Comparison of ENCODE assay signal across 12 mouse cellular contexts in the genomic region with DNA sequence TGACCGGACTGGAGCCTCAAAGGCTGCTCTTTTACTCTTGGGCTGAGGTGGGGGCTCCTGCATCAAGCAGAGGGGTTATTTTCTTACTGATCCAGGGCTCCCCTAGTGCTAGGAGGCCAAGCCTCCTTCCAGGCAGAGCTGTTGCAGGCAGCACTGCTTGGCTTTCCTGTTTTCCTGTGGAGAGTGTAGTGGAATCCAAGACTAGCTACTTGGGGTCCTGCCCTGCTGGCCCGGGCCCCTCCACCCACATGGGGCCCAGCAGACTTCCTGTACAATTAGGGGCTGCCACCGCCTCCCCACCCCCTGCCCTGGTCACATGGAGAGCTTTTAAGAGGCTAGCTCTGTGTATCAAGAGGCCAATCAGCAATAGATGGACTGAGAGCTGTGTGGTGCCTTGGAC. TPM values are rescaled to one million over a fixed set of nuclear protein-coding genes. Genes with fewer than 3 reads are reported as not detected.
DNase-seq lines count a peak whose midpoint lies in the region; ATAC-seq lines count a peak whose summit lies in the region.
"Had no signal": no experiment of that assay in that cellular context is flagged by ENCODE, and none has a peak within 500 bp of the region (broad histone marks: within the 10 kb centered on the region; RNA-seq: fewer than 3 reads in every experiment).

No protein-coding gene starts in this region.

- DNase-seq in heart, postnatal 36 days: no peak
- DNase-seq in limb, embryonic 10.5 days (ENCODE audit: low spot score): peak; percentile 63
- no peak for DNase-seq in thymus, postnatal 0 days (ENCODE audit: low spot score)
- DNase-seq in cerebellum, postnatal 4 days (ENCODE audit: low spot score in 2 of 2): no peak
- no peak for DNase-seq in adrenal gland, adult 18-20 months (ENCODE audit: low spot score in 2 of 2)
- DNase-seq: kidney, adult 11 months; right cerebral cortex, postnatal 4 days; thymus, postnatal 25 days had no signal

- H3K9ac ChIP-seq in heart, embryonic 14.5 days (ENCODE audit: low read length): peak overlapping the region; percentile 35; the same call in 1 of the 2 replicates
- H3K9ac ChIP-seq in midbrain, embryonic 13.5 days (replicated peaks): no peak overlapping the region
- H3K9ac ChIP-seq in midbrain, embryonic 15.5 days: no peak overlapping the region

- H3K4me3 ChIP-seq in heart, embryonic 14.5 days (ENCODE audit: control insufficient read depth in 1 of 2, insufficient read depth in 1 of 2, low read depth in 1 of 2, low read length in 2 of 2): no peak overlapping the region
- no peak overlapping the region for H3K4me3 ChIP-seq in midbrain, embryonic 13.5 days (replicated peaks)
- no peak overlapping the region for H3K4me3 ChIP-seq in midbrain, embryonic 15.5 days
- peak overlapping the region; percentile 31 for H3K4me3 ChIP-seq in limb, embryonic 10.5 days
- H3K4me3 ChIP-seq: erythroblast, embryonic 14.5 days had no signal

- intact Hi-C loops in heart, postnatal 36 days (cut with DNase I): no loop called here

- H3K9me3 ChIP-seq in heart, embryonic 14.5 days (ENCODE audit: control insufficient read depth, low read length): no peaks in the 10 kb centered on the region
- H3K9me3 ChIP-seq in midbrain, embryonic 13.5 days: no peaks in the 10 kb centered on the region
- H3K9me3 ChIP-seq in midbrain, embryonic 15.5 days: no peaks in the 10 kb centered on the region
- H3K9me3 ChIP-seq in limb, embryonic 10.5 days (replicated peaks): no peaks in the 10 kb centered on the region

- H3K36me3 ChIP-seq in heart, embryonic 14.5 days (ENCODE audit: control insufficient read depth, insufficient read depth, low read length): peaks cover 12% of the 10 kb centered on the region; the same call in 1 of the 2 replicates
- H3K36me3 ChIP-seq in midbrain, embryonic 13.5 days: no peaks in the 10 kb centered on the region
- H3K36me3 ChIP-seq in midbrain, embryonic 15.5 days (replicated peaks): no peaks in the 10 kb centered on the region
- peaks cover 29% of the 10 kb centered on the region for H3K36me3 ChIP-seq in limb, embryonic 10.5 days

- H3K4me2 ChIP-seq in heart, embryonic 14.5 days (ENCODE audit: low read length): peak overlapping the region; percentile 45; the same call in 1 of the 2 replicates
- no peak overlapping the region for H3K4me2 ChIP-seq in midbrain, embryonic 13.5 days (replicated peaks)
- no peak overlapping the region for H3K4me2 ChIP-seq in midbrain, embryonic 15.5 days

- ATAC-seq in heart, embryonic 14.5 days (ENCODE audit: insufficient number of reproducible peaks, insufficient read depth, low FRiP score, low read depth): no peak
- ATAC-seq in midbrain, embryonic 13.5 days: no peak
- no peak for ATAC-seq in midbrain, embryonic 15.5 days (replicated peaks)

- peak overlapping the region; percentile 87 to 92 for H3K27ac ChIP-seq in heart, embryonic 14.5 days (replicated peaks in 1 of 2; ENCODE audit: control insufficient read depth in 1 of 2, insufficient read depth in 1 of 2, low read depth in 2 of 2, low read length in 2 of 2)
- H3K27ac ChIP-seq in midbrain, embryonic 13.5 days: 0 out of 2 replicates have a peak overlapping the region, but pooled peaks have one; percentile 51
- H3K27ac ChIP-seq in midbrain, embryonic 15.5 days: no peak overlapping the region
- peak overlapping the region; percentile 95 for H3K27ac ChIP-seq in limb, embryonic 10.5 days

- peaks cover 57 to 74% of the 10 kb centered on the region in 2 experiments for H3K4me1 ChIP-seq in heart, embryonic 14.5 days (ENCODE audit: control insufficient read depth in 2 of 2, insufficient read depth in 2 of 2, low read length in 2 of 2)
- H3K4me1 ChIP-seq in midbrain, embryonic 13.5 days (replicated peaks): peaks cover 15% of the 10 kb centered on the region
- peaks cover 6% of the 10 kb centered on the region; the same call in 1 of the 2 replicates for H3K4me1 ChIP-seq in midbrain, embryonic 15.5 days
- H3K4me1 ChIP-seq in limb, embryonic 10.5 days: peaks cover 69% of the 10 kb centered on the region

- no peaks in the 10 kb centered on the region for H3K27me3 ChIP-seq in heart, embryonic 14.5 days (ENCODE audit: control insufficient read depth, insufficient read depth, low read length)
- no peaks in the 10 kb centered on the region for H3K27me3 ChIP-seq in midbrain, embryonic 13.5 days
- no peaks in the 10 kb centered on the region for H3K27me3 ChIP-seq in midbrain, embryonic 15.5 days (replicated peaks)
- no peaks in the 10 kb centered on the region for H3K27me3 ChIP-seq in limb, embryonic 10.5 days (ENCODE audit: low read depth, poor library complexity, severe bottlenecking)

- 13% methylated on average over 3 of the region's 3 CpGs for WGBS in heart, embryonic 14.5 days
- 50% methylated on average over 3 of the region's 3 CpGs for WGBS in midbrain, embryonic 13.5 days
- 58% methylated on average over 3 of the region's 3 CpGs for WGBS in midbrain, embryonic 15.5 days
- 30% methylated on average over 3 of the region's 3 CpGs for WGBS in limb, embryonic 10.5 days

RNA-seq across cellular contexts. Expression of gene Fam129b, which starts 12.6 kb away (rescaled TPM):
- polyA plus RNA-seq in heart, embryonic 14.5 days (2014; fragmentation: Nextera tagmentation; extraction: Ambion mirVana): 18.1 and 25.1 TPM in 2 replicates
- 10 to 100 TPM; 22.5 to 26.9 TPM for total RNA-seq in heart, postnatal 36 days (2021)
- polyA plus RNA-seq in midbrain, embryonic 13.5 days (2015; fragmentation: Nextera tagmentation; extraction: Ambion mirVana): 20.9 and 27.5 TPM in 2 replicates
- polyA plus RNA-seq in midbrain, embryonic 15.5 days (2015; fragmentation: Nextera tagmentation; extraction: Ambion mirVana): 29.7 and 31.3 TPM in 2 replicates
- 40.9 and 47.9 TPM in 2 replicates for polyA plus RNA-seq in limb, embryonic 10.5 days (2016; fragmentation: Nextera tagmentation; extraction: Ambion mirVana)
- polyA plus RNA-seq in thymus, postnatal 0 days (2015; fragmentation: Nextera tagmentation; extraction: Ambion mirVana): 10.9 and 12.4 TPM in 2 replicates
- total RNA-seq in adrenal gland, adult 18-20 months (2021): 10 to 100 TPM; 19.1 to 32.7 TPM

RNA-seq across cellular contexts. Expression of gene Stxbp1, which starts 41.5 kb away (rescaled TPM):
- polyA plus RNA-seq in heart, embryonic 14.5 days (2014; fragmentation: Nextera tagmentation; extraction: Ambion mirVana): 28.7 and 29.7 TPM in 2 replicates
- 10 to 100 TPM; 10.1 to 14.3 TPM for total RNA-seq in heart, postnatal 36 days (2021)
- polyA plus RNA-seq in midbrain, embryonic 13.5 days (2015; fragmentation: Nextera tagmentation; extraction: Ambion mirVana): 165 and 168 TPM in 2 replicates
- 324 and 330 TPM in 2 replicates for polyA plus RNA-seq in midbrain, embryonic 15.5 days (2015; fragmentation: Nextera tagmentation; extraction: Ambion mirVana)
- 10.9 and 12.9 TPM in 2 replicates for polyA plus RNA-seq in limb, embryonic 10.5 days (2016; fragmentation: Nextera tagmentation; extraction: Ambion mirVana)
- polyA plus RNA-seq in thymus, postnatal 0 days (2015; fragmentation: Nextera tagmentation; extraction: Ambion mirVana): 6.0 and 7.0 TPM in 2 replicates
- total RNA-seq in adrenal gland, adult 18-20 months (2021): 10 to 100 TPM; 22.1 to 36.6 TPM
